Mouse (Mus musculus): ENCODE data around the gene Thap7. TPM values are rescaled to one million over a fixed set of nuclear protein-coding genes. Genes with fewer than 3 reads are reported as not detected.
A peak's percentile ranks its signal among the peaks of the same experiment; 100 is the strongest.

The Thap7 gene
- polyA plus RNA-seq, 1 experiment from 2014 or later = 29.5 TPM

DNA sequence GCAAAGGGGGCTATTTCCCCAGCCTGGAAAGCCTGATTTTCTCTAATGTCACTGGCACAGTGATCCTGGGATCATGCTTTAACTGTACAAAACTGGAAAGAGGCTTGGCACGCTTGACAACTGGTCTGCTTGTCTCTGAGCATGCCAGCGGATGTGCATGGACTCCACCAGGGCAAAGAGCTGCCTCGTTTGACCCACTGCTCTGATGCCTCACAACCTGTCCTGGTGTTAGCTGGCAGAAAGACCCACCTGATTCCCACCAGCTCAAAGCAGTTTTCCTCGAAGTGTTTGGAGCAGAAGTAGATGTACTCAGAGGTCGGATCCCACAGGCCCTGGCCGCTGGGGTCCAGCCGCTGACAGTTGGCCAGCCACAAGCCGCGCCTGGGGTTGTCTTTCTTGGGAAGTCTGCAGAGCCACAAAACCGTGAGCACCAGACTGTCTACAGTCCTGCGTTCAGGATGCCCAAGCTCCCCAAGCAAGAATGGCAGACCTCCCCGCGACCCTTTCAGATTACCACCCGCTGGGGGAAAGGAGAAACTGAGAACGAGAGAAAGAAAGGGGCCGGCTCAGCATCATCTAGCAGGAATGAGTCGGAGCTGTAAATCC lies 852 bp downstream of the Thap7 start:
- peaks cover 15% of the 10 kb centered on the region for H3K4me1 ChIP-seq (replicated peaks)
- ATAC-seq (replicated peaks; ENCODE audit: insufficient number of reproducible peaks, insufficient read depth, low FRiP score, low read depth) = no peak; the same call in 1 of the 2 replicates
- H3K9me3 ChIP-seq (replicated peaks) = no peaks in the 10 kb centered on the region
- H3K27me3 ChIP-seq = no peaks in the 10 kb centered on the region
- H3K4me3 ChIP-seq = peak overlapping the region; percentile 71
- 11% methylated on average over 17 of the region's 17 CpGs for WGBS
- peaks cover 37% of the 10 kb centered on the region for H3K36me3 ChIP-seq
- peak overlapping the region; percentile 94 for H3K27ac ChIP-seq
- peak overlapping the region; percentile 73 for H3K4me2 ChIP-seq
- H3K9ac ChIP-seq = peak overlapping the region; percentile 63

DNA sequence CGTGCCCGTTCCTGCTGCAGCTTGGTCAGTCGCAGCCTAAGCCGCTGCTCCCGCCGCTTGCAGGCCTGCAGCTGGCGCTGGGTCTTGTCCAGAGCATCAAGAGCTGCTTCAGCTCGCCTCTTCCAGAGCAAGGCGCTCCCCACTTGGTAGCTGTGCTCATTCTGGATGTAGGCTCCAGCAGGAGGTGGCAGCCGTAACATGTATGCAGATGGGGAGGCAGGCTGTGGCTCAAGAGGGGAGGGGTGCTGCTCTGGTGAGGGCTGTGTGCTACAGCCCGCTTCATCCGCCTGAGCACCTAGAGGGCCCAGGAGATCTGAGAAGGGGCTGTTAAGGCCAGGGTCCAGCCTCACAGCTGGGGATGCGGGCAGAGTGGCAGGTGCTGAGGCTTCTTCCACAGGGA lies 2.7 kb downstream of the Thap7 start:
- H3K4me1 ChIP-seq (replicated peaks) = peaks cover 15% of the 10 kb centered on the region
- H3K4me2 ChIP-seq = no peak overlapping the region
- H3K9me3 ChIP-seq (replicated peaks) = no peaks in the 10 kb centered on the region
- H3K4me3 ChIP-seq = no peak overlapping the region
- peaks cover 52% of the 10 kb centered on the region for H3K36me3 ChIP-seq
- WGBS = 84% methylated on average over 13 of the region's 13 CpGs
- ATAC-seq (replicated peaks; ENCODE audit: insufficient number of reproducible peaks, insufficient read depth, low FRiP score, low read depth) = no peak
- no peak overlapping the region for H3K27ac ChIP-seq
- no peaks in the 10 kb centered on the region for H3K27me3 ChIP-seq
- no peak overlapping the region for H3K9ac ChIP-seq

DNA sequence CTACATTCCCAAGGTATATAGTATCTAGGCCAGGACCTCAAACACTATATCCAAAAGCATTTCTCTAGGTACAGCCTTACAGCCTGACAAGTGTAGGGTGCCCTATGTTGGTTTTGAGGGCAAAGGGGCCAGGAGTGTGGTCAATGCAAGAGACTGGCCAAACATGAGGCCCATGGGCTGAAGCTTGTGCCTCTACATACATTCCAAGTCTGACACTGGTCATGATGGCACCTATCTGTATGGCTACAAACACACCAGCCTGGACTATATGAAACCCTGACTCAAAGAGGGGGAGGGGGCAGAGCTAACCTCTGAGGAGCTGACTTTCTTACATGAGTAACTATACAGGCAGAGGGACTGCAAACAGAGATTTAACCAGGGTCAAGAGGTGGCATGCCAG lies 3.3 kb downstream of the Thap7 start:
- peaks cover 59% of the 10 kb centered on the region for H3K36me3 ChIP-seq
- no peak for ATAC-seq (replicated peaks; ENCODE audit: insufficient number of reproducible peaks, insufficient read depth, low FRiP score, low read depth)

DNA sequence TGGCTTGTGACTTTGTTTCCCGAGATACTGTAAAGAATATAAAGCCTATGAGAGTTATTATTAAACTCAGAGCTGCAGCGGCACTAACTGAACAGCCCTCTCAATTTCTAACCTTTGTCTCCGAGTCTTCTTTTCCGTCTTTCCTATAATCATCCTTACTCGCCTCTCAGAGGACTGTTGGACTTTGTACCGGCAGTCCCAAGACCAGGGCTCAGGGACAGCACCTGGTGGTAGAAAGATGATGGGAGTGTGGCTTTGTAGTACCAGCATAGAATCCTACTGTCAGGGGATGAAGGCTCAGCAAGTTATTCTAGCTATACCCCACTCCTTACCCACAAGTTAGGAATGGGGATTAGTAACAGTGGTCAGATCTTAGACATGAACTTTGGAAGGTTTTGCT lies 4.7 kb downstream of the Thap7 start:
- Histone ChIP-seq H3K9me3 (replicated peaks) (no peaks in the 10 kb centered on the region), H3K4me1 (replicated peaks) (peaks cover 7% of the 10 kb centered on the region), H3K4me2 (no peak overlapping the region), H3K4me3 (no peak overlapping the region), H3K36me3 (peaks cover 72% of the 10 kb centered on the region), H3K27ac (no peak overlapping the region), H3K9ac (no peak overlapping the region), H3K27me3 (no peaks in the 10 kb centered on the region)
- 88% methylated on average over 6 of the region's 6 CpGs for WGBS
- no peak for ATAC-seq (replicated peaks; ENCODE audit: insufficient number of reproducible peaks, insufficient read depth, low FRiP score, low read depth)

More for the DNA sequence above, 3.3 kb downstream of the Thap7 start:
- Histone ChIP-seq H3K4me1 (replicated peaks) (peaks cover 15% of the 10 kb centered on the region), H3K9me3 (replicated peaks) (no peaks in the 10 kb centered on the region), H3K9ac (no peak overlapping the region), H3K27me3 (no peaks in the 10 kb centered on the region), H3K27ac (no peak overlapping the region), H3K4me3 (no peak overlapping the region), H3K4me2 (no peak overlapping the region)

DNA sequence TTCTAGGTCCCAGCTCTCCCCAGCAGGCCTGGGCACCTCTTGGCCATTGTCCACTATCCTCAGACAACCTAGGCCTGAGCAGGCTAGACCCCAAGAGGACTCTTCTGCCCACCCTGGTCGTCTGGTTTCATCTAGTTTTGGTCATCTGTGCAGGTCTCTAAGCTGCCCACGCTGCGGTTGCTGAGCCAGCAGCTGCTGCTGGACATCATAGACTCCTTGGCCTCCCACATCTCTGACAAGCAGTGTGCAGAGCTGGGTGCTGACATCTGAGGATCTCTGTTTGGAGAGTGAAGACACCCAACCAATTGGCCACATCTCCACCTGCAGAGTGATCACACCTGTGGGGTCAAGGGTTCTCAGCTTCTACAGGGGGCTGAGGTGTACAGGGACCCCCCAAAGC lies 5.4 kb downstream of the Thap7 start:
- Histone ChIP-seq H3K36me3 (peaks cover 79% of the 10 kb centered on the region), H3K4me3 (no peak overlapping the region), H3K4me2 (no peak overlapping the region)

DNA sequence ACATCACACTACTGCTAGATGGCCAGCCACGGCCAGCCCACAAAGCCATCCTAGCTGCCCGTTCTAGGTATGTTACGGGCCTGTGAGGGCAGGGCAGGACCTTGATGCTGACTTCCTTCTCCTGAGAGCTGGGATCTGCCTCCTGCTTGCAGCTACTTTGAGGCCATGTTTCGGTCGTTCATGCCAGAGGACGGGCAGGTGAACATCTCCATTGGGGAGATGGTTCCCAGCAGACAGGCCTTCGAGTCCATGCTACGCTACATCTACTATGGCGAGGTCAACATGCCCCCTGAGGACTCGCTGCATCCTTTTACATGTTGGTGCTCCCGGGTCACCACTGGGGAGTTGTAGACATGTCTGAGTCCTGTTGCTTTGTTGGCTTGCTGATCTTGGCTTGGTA lies 6.8 kb downstream of the Thap7 start:
- Histone ChIP-seq H3K9ac (no peak overlapping the region), H3K27me3 (no peaks in the 10 kb centered on the region), H3K4me2 (no peak overlapping the region), H3K4me3 (no peak overlapping the region), H3K9me3 (replicated peaks) (no peaks in the 10 kb centered on the region), H3K27ac (no peak overlapping the region), H3K36me3 (peaks cover 91% of the 10 kb centered on the region), H3K4me1 (replicated peaks) (no peaks in the 10 kb centered on the region)
- WGBS = 90% methylated on average over 11 of the region's 11 CpGs
- no peak for ATAC-seq (replicated peaks; ENCODE audit: insufficient number of reproducible peaks, insufficient read depth, low FRiP score, low read depth)

More for the DNA sequence above, 5.4 kb downstream of the Thap7 start:
- Histone ChIP-seq H3K9me3 (replicated peaks) (no peaks in the 10 kb centered on the region), H3K4me1 (replicated peaks) (peaks cover 7% of the 10 kb centered on the region), H3K27ac (no peak overlapping the region), H3K27me3 (no peaks in the 10 kb centered on the region), H3K9ac (no peak overlapping the region)
- 71% methylated on average over 3 of the region's 3 CpGs for WGBS
- ATAC-seq (replicated peaks; ENCODE audit: insufficient number of reproducible peaks, insufficient read depth, low FRiP score, low read depth) = no peak

DNA sequence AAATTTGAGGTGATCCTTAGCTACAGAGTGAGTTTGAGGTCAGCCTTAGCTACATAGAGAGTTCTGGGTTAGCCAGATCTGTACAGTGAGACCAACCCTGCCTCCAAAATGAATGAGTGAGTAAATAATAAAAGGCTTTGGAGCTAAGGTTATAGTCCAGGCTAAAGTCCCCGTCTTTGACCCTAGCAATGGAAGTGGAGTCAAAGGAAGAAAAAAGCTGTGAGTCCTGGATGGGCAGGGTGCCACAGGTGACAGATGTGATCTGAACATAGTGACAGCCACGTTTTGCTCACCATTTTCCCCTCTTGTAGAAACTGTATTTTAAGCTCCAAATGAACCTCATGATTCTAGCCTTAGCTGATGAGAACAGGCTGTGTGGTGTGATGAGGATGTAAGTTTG lies 12.0 kb downstream of the Thap7 start:
- Histone ChIP-seq H3K9me3 (replicated peaks) (no peaks in the 10 kb centered on the region), H3K9ac (no peak overlapping the region), H3K27me3 (no peaks in the 10 kb centered on the region), H3K4me2 (no peak overlapping the region), H3K36me3 (peaks cover 82% of the 10 kb centered on the region), H3K27ac (no peak overlapping the region), H3K4me1 (replicated peaks) (no peaks in the 10 kb centered on the region), H3K4me3 (no peak overlapping the region)
- 78% methylated on average over 2 of the region's 2 CpGs for WGBS
- no peak for ATAC-seq (replicated peaks; ENCODE audit: insufficient number of reproducible peaks, insufficient read depth, low FRiP score, low read depth)

DNA sequence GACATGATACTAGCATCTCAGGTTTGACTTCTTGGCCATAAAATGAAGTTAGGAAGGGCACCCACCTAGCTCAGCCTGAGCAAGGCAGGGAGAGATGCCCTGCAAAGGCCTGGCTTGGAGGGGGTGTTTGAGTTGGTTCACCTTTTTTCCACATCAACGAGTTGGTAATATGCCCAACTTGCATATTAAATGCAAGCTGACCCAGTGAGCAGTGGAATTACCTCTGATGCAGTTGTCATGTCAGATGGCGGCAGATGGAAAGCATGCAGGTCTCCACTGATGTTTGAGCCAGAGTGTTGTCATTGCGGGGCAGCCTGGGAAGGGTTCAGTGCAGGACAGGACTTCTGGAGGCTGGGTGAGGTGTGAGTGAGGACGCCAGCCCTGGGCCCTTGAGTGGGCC lies 19.5 kb downstream of the Thap7 start:
- Histone ChIP-seq H3K36me3 (peaks cover 36% of the 10 kb centered on the region), H3K4me3 (no peak overlapping the region), H3K27me3 (no peaks in the 10 kb centered on the region), H3K4me1 (replicated peaks) (peaks cover 16% of the 10 kb centered on the region), H3K9me3 (replicated peaks) (no peaks in the 10 kb centered on the region), H3K4me2 (no peak overlapping the region), H3K9ac (no peak overlapping the region), H3K27ac (no peak overlapping the region)
- no peak for ATAC-seq (replicated peaks; ENCODE audit: insufficient number of reproducible peaks, insufficient read depth, low FRiP score, low read depth)
- 85% methylated on average over 4 of the region's 4 CpGs for WGBS

DNA sequence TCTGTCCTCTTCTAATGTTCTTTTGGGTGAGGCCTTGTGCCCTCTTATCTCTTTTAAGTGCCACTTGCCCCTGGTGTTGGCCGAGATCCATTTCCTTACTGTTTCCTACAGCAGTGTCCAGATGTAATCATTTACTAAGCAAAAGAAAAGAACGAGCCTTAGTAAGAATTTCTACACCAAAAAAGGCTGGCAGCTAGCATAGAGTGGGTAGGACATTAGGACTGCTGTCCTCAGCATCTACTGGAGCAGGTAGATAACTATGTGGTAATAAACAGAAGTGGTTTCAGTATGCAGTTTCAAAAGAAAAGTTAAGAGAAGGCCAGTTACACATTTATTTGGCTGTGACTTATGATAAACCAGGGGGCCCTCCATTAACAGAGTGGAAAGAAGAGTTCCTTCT lies 20.2 kb downstream of the Thap7 start:
- ATAC-seq (replicated peaks; ENCODE audit: insufficient number of reproducible peaks, insufficient read depth, low FRiP score, low read depth) = no peak
- no peak overlapping the region for H3K4me3 ChIP-seq
- WGBS = 62% methylated on average over 2 of the region's 2 CpGs

DNA sequence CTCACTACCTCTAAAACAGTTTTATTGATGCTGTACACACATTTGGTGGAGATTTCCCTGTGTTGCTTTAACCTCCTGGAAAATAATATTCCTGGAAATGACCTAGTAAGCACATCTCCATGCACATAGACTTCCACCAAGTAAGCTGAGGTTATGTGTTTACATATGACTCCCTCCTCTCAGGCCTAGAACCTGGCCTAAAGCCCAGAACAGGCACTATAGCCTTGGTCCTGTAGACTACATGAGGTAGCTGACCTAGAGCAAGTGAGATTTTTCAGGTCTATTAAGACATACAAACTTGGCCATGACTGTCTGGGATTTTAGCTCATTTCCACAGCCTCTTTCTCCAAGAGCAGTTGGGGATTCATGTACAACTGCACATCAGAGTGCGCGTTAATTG lies 20.8 kb downstream of the Thap7 start:
- no peak for ATAC-seq (replicated peaks; ENCODE audit: insufficient number of reproducible peaks, insufficient read depth, low FRiP score, low read depth)
- Histone ChIP-seq H3K9ac (no peak overlapping the region), H3K4me1 (replicated peaks) (peaks cover 16% of the 10 kb centered on the region), H3K4me3 (peak overlapping the region; percentile 74; the same call in 1 of the 2 replicates), H3K4me2 (peak overlapping the region; percentile 67), H3K36me3 (peaks cover 25% of the 10 kb centered on the region), H3K27me3 (no peaks in the 10 kb centered on the region), H3K27ac (no peak overlapping the region), H3K9me3 (replicated peaks) (no peaks in the 10 kb centered on the region)
- WGBS = 96% methylated on average over 2 of the region's 2 CpGs

More for the DNA sequence above, 20.2 kb downstream of the Thap7 start:
- no peaks in the 10 kb centered on the region for H3K9me3 ChIP-seq (replicated peaks)
- no peak overlapping the region for H3K9ac ChIP-seq
- H3K27me3 ChIP-seq = no peaks in the 10 kb centered on the region
- H3K36me3 ChIP-seq = peaks cover 29% of the 10 kb centered on the region
- no peak overlapping the region for H3K4me2 ChIP-seq
- peaks cover 16% of the 10 kb centered on the region for H3K4me1 ChIP-seq (replicated peaks)
- no peak overlapping the region for H3K27ac ChIP-seq

DNA sequence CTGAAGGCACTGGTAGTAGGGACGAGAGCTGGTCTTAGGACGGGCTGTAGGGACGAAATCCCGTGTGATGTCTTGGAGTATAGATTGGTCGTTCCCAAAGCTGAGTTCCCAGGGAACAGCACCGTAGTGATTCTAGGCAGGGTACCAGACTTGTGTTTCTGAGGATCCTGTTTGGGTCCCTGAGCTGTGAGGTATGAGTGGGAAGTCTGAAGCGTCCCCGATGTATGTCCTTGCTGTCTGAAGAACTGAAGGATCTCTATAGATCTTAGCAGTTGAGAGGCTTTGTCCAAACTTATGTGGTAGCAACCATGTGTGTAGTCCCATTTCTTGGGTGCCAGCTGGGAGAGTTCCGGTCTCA lies 21.7 kb downstream of the Thap7 start:
- H3K27ac ChIP-seq = peak overlapping the region; percentile 93
- peaks cover 16% of the 10 kb centered on the region for H3K4me1 ChIP-seq (replicated peaks)
- H3K9me3 ChIP-seq (replicated peaks) = no peaks in the 10 kb centered on the region
- peak overlapping the region; percentile 73 for H3K9ac ChIP-seq
- 10% methylated on average over 9 of the region's 9 CpGs for WGBS
- H3K4me2 ChIP-seq = peak overlapping the region; percentile 67
- peak overlapping the region; percentile 74 for H3K4me3 ChIP-seq
- ATAC-seq (replicated peaks; ENCODE audit: insufficient number of reproducible peaks, insufficient read depth, low FRiP score, low read depth) = no peak
- peaks cover 25% of the 10 kb centered on the region for H3K36me3 ChIP-seq
- H3K27me3 ChIP-seq = no peaks in the 10 kb centered on the region

DNA sequence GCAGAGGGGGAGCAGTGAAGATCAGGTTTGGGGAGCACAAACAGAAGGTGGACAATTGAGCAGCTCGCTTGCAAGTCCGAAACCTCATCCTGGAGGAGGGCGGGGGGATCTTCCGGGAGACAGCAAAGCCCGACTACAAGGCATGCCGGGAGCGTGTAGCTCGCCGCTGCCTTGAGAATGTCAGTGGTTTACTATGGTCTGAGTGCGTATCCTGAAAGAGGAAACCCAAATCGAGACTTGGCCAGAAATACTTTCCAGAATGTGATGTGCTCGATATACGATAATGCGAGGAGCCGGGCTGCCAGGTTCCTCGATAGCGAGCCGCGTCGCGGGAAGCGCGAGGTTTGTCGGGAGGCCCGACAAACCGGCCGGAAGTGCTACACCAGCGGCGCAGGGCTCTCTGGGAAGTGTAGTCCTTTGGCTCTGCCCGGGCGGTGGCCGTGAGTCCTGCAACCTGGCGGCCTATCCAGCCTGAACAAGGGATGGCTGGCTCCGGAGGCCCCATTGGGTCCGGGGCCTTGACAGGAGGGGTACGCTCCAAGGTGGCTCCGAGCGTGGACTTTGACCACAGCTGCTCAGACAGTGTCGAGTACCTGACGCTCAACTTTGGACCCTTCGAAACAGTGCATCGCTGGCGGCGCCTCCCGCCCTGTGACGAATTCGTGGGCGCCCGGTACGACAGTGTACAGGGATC lies 22.2 kb downstream of the Thap7 start, which contains the start of gene Lztr1:
TSS of gene Lztr1 (plus strand) at position 143 of the 694 bp plus-strand sequence.
- Histone ChIP-seq H3K4me2 (peak within 1 kb of the TSS; percentile 67), H3K4me1 (replicated peaks) (peaks cover 16% of the 10 kb centered on the region), H3K27ac (peak within 1 kb of the TSS; percentile 93), H3K27me3 (no peaks in the 10 kb centered on the region), H3K9me3 (replicated peaks) (no peaks in the 10 kb centered on the region), H3K36me3 (peaks cover 20% of the 10 kb centered on the region), H3K9ac (peak within 1 kb of the TSS; percentile 73), H3K4me3 (peak within 1 kb of the TSS; percentile 74)
- peak; percentile 95 for ATAC-seq (replicated peaks; ENCODE audit: insufficient number of reproducible peaks, insufficient read depth, low FRiP score, low read depth)
- WGBS = under 1% methylated on average over 50 of the region's 50 CpGs
